Mouse (Mus musculus) cerebellum, adult 9-11 months (tissue): ENCODE data around the gene Gm20388.
A peak's percentile ranks its signal among the peaks of the same experiment; 100 is the strongest.

Experiments
- DNase-seq: peaks from one replicate; pipeline ENCODE4 v3.0.0; 2022

Gene Gm20388

GRCm38 (mm10) chr8:120525135-120525534, 614.5 kb downstream of the Gm20388 start:
- DNase-seq: no peak

GRCm38 (mm10) chr8:120525832-120526231, 615.2 kb downstream of the Gm20388 start:
- DNase-seq: no peak

GRCm38 (mm10) chr8:120526577-120526976, 615.9 kb downstream of the Gm20388 start:
- no peak for DNase-seq

GRCm38 (mm10) chr8:120528332-120528731, 617.7 kb downstream of the Gm20388 start:
- no peak for DNase-seq

GRCm38 (mm10) chr8:120529226-120529625, 618.6 kb downstream of the Gm20388 start:
- no peak for DNase-seq

GRCm38 (mm10) chr8:120530954-120531656, 620.5 kb downstream of the Gm20388 start:
- no peak for DNase-seq

GRCm38 (mm10) chr8:120531775-120532516, 621.3 kb downstream of the Gm20388 start:
- no peak for DNase-seq

- no peak for DNase-seq
These were observed 622.0 kb downstream of the Gm20388 start for GRCm38 (mm10) chr8:120532517-120533215.

GRCm38 (mm10) chr8:120533380-120533779, 622.7 kb downstream of the Gm20388 start:
- DNase-seq: no peak

GRCm38 (mm10) chr8:120534080-120534479, 623.4 kb downstream of the Gm20388 start:
- no peak for DNase-seq

- DNase-seq: peak; percentile 94
These were observed 624.1 kb downstream of the Gm20388 start for GRCm38 (mm10) chr8:120534504-120535368.

- peak; percentile 88 for DNase-seq
These were observed 625.0 kb downstream of the Gm20388 start for GRCm38 (mm10) chr8:120535452-120536305.

- peak; percentile 79 for DNase-seq
These were observed 625.9 kb downstream of the Gm20388 start for GRCm38 (mm10) chr8:120536306-120537206.

- peak; percentile 90 for DNase-seq
These were observed 626.7 kb downstream of the Gm20388 start for GRCm38 (mm10) chr8:120537207-120537817.

- peak; percentile 90 for DNase-seq
These were observed 627.3 kb downstream of the Gm20388 start for GRCm38 (mm10) chr8:120537818-120538396.

GRCm38 (mm10) chr8:120538397-120539240, 628.0 kb downstream of the Gm20388 start:
- DNase-seq: peak; percentile 87

- peak; percentile 73 for DNase-seq
These were observed 628.7 kb downstream of the Gm20388 start for GRCm38 (mm10) chr8:120539381-120539774.

GRCm38 (mm10) chr8:120539775-120540625, 629.4 kb downstream of the Gm20388 start:
- DNase-seq: peak; percentile 67
